In the genomic region with DNA sequence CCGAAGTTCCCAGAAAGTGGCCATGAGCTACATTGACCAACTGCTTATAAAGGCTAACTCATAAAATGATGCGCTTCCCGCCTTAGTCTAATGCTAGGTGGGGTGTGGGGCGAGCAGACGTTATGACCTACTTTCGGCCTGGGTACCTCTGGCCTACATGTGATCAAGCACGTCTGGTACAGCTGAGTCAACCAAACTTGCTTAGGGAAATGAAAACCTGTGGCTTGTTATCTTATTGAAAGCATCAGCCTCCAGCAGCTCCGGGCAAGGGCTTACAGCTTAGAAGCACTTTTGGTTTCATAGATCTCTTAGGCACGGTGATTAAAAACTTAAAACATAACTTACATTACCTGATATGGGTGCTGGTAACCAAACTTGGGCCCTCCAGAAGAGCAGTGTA, we compare ENCODE assay signal across 19 mouse cellular contexts. TPM values are rescaled to one million over a fixed set of nuclear protein-coding genes. Genes with fewer than 3 reads are reported as not detected.
DNase-seq lines count a peak whose midpoint lies in the region; ATAC-seq and TF ChIP-seq lines count a peak whose summit lies in the region.
"Had no signal": no experiment of that assay in that cellular context is flagged by ENCODE, and none has a peak within 500 bp of the region (broad histone marks: within the 10 kb centered on the region; RNA-seq: fewer than 3 reads in every experiment).

No protein-coding gene starts in this region.

- 89% methylated on average over 9 of the region's 9 CpGs for WGBS in lung, adult 2 months

- ATAC-seq in CD4-positive, CD25-positive, alpha-beta regulatory T cell, adult 4 months, result peak; percentile 96
- 0 out of 2 replicates have a peak, but pooled peaks have one; percentile 9 for ATAC-seq in megakaryocyte, adult 5-6 weeks (ENCODE audit: poor library complexity, severe bottlenecking)
- ATAC-seq in monocyte, adult 5-6 weeks (replicated peaks; ENCODE audit: insufficient number of reproducible peaks, low FRiP score, low TSS enrichment, poor library complexity, severe bottlenecking), result no peak
- ATAC-seq: liver, postnatal 0 days had no signal

- H3K4me3 ChIP-seq in lung, adult 2 months (replicated peaks; ENCODE audit: extremely low read depth, low read depth, low read length), result no peak overlapping the region
- H3K4me3 ChIP-seq: embryonic facial prominence, embryonic 15.5 days; heart, embryonic 13.5 days; neural tube, embryonic 15.5 days had no signal

- TF ChIP-seq POLR2A in lung, adult 2 months (IDR thresholded peaks at IDR 0.05; ENCODE audit: borderline replicate concordance, extremely low read depth, low read depth, low read length), result no peak

- no peaks in the 10 kb centered on the region for H3K4me1 ChIP-seq in lung, adult 2 months (ENCODE audit: control insufficient read depth, insufficient read depth, low read length)
- H3K4me1 ChIP-seq: heart, embryonic 13.5 days had no signal

- TF ChIP-seq CTCF in lung, adult 2 months (IDR thresholded peaks at IDR 0.05; ENCODE audit: insufficient read depth, low read length), result no peak

- peak; percentile 81 for DNase-seq in CD4-positive helper T cell, adult 2 months (ENCODE audit: low read depth, low spot score)
- peak; percentile 27 to 42 for DNase-seq in thymus, postnatal 10 days (ENCODE audit: low spot score in 2 of 2)
- no peak for DNase-seq in lung, adult 2 months
- no peak for DNase-seq in adipocyte (ENCODE audit: low spot score)
- DNase-seq: adrenal gland, postnatal 36 days; cerebellum, adult 9-10 months; embryo, embryonic 11 days; heart, adult 11 months; heart, postnatal 36 days; layer of hippocampus, postnatal 36 days; liver; liver, postnatal 0 days; lung, postnatal 36 days had no signal

RNA-seq across cellular contexts. Expression of gene Aebp2, which starts 23.9 kb away (rescaled TPM):
- polyA plus RNA-seq in CD4-positive, CD25-positive, alpha-beta regulatory T cell, adult 4 months (2017; shearing (Covaris generic)), result 10 to 100 TPM; 23.8 to 39.0 TPM
- total RNA-seq in megakaryocyte, adult 5-6 weeks (2015), result 31.5 and 34.2 TPM in 2 replicates
- total RNA-seq in megakaryocyte, adult 5-6 weeks (2017), result 40.5 and 49.7 TPM in 2 replicates
- 58.7 to 97.9 TPM (median 72.9 TPM) in 3 replicates for total RNA-seq in monocyte, adult 5-6 weeks (2017)
- 30.3 and 31.7 TPM in 2 replicates for polyA plus RNA-seq in lung, adult 2 months (2012; rRNA removed)

Comparison
In these comparisons a context has a peak if more than half of its experiments do, and no peak if none do; other contexts are left out.
1. DNase-seq: peak in CD4-positive helper T cell, adult 2 months (single experiment) and thymus, postnatal 10 days (2 of 2); none in lung, adult 2 months (single experiment) and adipocyte (single experiment).